Mouse (Mus musculus): ENCODE data around the gene Gm10491. TPM values are rescaled to one million over a fixed set of nuclear protein-coding genes. Genes with fewer than 3 reads are reported as not detected.

Gene Gm10491
- total RNA-seq, 2 experiments from 2014 or later, result not detected

DNA sequence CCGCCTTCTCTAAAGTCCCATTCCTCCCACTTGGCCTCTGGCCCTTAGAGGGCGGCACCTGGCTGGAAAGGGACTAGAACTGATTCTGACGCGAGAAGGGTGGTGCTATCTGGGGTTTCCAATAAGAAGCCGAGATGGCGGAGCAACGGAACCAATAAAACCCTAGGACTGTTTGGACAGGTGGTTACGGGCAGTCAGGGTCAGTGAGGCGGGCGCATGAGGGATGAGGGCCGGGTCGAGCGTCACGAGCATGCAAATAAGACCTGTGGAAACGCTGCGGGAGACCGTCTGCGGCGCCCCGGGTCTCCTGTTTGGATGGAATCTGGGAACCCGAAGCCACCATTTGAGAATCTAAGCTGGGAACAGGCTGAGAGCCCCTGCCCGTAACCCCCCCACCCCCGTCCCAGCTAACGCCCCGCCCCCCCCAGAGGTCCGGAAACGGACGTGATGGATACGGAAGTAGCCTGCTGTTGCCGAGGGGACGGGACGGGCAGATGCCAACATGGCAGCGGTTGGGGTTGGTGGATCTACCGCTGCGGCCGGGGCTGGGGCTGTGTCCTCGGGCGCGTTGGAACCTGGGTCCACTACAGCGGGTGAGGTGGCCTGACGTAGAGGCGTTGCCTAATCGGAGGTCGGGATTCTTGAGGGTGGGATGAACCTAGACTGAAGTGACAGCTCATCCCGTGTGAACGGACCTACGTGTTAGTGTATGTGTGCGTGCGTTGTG is 23.6 kb downstream of the Gm10491 start, which contains the start of gene Slc35a2:
Slc35a2 (plus strand) TSS at position 188 of the 727 bp plus-strand sequence.
- intact Hi-C loops (cut with DNase I), result no loop called here
- peak; percentile 91 to 92 for DNase-seq

DNA sequence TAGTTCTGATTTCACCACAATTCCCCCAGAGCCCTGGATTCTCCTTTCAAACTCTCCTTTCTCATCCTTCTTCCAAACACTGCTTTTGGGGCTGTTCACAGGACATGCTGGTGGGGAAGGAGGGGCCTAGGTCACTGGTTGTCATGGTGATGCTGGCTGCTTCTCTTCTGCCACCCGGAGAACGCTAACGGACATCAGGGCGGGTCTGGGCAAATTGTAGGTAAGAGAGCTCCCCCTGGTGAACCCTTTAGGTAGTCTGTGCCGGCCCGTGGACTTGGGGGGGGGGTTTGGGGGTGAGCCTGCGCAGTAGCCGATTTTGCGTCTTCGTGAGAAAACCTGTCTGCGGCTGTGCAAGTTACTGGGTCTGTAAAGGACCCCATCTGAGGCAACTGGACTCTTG is 27.8 kb downstream of the Gm10491 start:
- intact Hi-C loops (cut with DNase I), result loop anchor here (2.0 kb wide), 1 partner anchor 29 kb away; no protein-coding TSS in a partner anchor
- DNase-seq, result peak; percentile 54 to 67

DNA sequence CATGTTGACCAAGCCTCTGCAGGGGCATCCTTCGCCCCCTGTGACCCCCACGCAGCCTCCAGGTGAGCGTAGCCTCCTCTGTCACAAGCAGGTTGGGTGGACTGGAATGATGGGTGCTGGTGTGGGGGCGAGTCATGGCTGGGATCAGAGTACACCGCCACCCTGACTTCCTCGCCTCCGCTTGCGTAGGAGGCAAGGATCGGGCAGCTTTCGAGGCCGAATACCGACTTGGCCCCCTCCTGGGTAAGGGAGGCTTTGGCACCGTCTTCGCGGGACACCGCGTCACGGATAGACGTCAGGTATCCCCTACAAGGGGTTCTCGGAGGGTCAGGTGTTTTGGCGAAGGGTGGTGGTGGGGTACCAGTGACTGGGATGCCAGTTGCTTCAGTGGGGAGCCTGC is 29.1 kb downstream of the Gm10491 start:
- peak in 1 of 2 experiments; percentile 8 for DNase-seq

DNA sequence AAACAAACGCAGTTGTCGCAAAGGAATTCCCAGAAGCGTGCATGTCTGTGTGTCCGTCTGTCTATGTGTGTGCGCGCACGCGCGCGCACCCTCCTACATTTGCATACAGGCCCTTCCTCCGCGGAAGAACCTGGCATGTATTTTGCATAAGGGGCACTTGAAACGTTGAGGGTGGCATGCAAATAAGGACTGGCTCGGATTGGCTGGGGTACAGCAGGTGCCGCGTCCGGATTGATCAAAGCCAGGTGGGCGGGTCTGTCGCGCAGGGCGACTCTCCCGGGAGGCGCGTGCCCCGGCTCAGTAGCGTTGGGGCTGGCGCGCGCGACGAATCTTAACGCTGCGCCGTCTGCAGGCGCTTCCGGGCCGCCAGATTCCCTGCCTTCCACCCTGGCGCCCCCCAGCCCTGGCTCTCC is 29.6 kb downstream of the Gm10491 start, which contains the start of gene Pim2:
Pim2 (plus strand) TSS at position 256 of the 413 bp plus-strand sequence.
- peak; percentile 81 to 83 for DNase-seq
- intact Hi-C loops (cut with DNase I), result no loop called here

More for the DNA sequence above, 29.1 kb downstream of the Gm10491 start:
- intact Hi-C loops (cut with DNase I), result no loop called here

DNA sequence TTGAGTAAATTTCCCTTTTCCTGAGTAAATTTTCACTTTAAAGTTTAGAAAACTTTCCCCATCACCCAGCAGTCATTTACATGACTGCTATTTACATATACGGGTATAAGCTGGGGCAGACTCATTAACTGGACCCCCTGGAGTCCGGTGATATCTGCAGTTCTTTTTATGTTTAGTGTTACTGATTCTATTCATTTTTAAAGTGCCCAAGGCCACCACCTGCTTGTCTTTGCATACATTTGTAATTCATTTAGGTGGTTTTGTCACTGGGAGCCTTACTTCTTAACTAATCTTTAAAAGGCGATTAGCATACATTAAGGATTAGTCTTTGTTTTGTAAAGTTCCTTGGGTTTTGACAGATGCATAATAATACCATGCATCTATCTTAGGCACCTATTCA is 37.8 kb downstream of the Gm10491 start:
- DNase-seq, result no peak
- intact Hi-C loops (cut with DNase I), result no loop called here

DNA sequence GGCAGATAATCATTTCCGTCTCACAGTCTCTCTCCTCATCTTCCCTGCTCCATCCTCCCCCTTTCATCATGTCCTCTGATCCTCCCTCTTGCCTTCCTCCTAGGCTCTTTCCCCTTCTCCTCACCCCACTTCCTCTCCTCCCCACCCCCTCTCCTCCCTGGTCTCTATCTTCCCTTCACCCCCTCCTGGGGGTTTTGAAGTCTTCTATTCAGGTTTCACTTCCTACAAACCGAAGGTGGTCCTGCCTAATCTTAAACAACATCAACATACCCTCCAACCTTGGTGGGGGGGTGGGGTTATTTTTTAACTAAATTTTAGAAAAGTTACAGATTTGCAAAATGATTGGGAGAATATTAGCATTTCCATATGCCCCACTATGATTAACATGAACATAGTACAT is 39.1 kb downstream of the Gm10491 start:
- intact Hi-C loops (cut with DNase I), result no loop called here

DNA sequence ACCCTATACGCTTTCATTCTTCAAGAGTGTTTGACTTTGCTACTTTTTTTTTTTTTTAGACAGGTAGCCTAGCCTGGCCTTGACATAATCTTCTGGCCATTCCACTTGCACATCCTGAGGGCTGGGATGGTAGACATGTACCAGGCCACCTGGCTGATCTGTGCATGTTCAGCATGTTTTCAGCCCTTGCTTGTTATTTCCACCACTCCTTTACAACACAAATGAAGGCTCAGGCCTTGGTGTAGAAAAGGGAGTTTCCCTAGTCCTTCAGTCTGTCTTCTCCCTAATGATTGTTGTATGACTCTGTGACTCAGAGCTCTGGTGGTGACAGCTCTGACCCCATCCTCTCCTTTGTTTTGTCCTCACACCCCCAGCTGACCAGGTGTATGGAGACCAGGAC is 40.5 kb downstream of the Gm10491 start:
- intact Hi-C loops (cut with DNase I), result no loop called here
- DNase-seq, result no peak

More for the DNA sequence above, 39.1 kb downstream of the Gm10491 start:
- DNase-seq, result no peak

DNA sequence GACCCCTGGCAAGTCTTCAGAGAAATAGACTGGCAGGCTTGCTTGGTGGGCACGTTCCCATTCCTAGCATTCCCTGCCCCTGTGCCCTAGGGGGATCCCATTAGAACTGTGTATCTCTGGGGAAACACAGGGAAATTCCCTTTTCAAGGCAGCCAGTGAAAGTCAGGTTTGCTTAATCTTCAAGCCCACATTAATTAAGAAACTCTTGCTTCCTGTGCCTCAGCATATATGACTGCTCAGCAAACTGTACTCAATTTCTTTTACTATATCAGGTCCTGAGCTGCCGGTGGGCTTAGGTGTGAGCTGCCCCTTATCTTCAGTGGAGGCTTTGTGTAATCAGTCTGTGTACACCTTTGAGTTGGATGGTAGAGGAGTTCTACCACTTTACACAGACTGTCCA is 41.8 kb downstream of the Gm10491 start:
- intact Hi-C loops (cut with DNase I), result no loop called here
- DNase-seq, result no peak

DNA sequence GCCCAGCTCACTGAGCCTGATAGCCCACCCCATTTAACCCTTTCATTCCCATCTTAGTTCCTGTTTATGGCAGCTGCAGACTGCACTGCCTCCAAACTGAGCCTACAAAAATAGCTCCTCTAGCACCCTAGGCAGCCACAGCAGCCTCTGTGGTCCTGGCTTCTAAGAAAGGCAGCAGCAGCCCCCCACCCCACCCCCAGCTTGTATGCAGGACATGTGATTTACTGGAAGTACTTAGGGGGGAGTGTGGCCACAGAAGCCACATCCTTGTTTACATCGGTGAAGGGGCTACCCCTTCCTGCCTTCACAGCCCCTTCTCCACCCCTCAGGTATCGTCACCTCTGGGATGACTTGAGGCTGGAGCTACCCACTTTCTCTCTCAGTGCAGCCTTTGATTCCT is 42.3 kb downstream of the Gm10491 start:
- intact Hi-C loops (cut with DNase I), result no loop called here
- DNase-seq, result no peak

DNA sequence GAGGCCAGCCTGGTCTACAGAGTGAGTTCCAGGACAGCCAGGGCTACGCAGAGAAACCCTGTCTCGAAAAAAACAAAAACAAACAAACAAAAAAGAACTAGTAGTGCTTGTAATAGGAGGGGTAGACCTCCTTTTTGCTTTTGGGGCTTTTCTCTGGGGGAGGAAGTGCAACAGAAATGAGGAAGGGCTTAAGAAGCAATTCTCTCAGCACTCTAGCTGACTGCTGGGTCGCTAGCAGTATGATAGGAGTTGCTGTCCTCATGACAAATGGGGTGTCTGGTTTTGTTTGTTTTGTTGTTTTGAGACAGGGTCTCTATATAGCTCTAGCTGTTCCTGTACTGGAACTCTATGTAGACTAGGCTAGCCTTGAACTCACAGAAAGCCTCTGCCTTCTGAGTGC is 43.1 kb downstream of the Gm10491 start:
- DNase-seq, result no peak
- intact Hi-C loops (cut with DNase I), result no loop called here

DNA sequence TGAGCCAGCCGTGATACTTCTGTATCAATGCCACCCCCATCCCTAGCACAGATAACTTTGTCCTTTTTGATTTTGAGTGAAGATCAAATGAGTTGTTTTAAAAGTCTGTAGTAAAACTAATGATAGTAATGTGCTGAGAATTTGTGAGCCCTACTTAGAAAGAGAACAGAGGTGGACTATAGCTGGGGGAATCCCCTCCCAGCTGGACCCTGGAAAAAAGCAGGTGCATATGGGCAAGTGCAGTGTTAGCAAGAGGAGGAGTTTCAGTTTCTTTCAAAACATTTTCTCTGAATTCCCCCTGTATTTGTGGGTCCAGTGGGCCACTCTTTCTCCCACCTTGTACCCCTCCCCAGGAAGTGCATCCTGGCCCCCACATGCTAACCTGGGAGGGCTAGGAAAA is 44.5 kb downstream of the Gm10491 start:
- intact Hi-C loops (cut with DNase I), result no loop called here
- DNase-seq, result no peak

DNA sequence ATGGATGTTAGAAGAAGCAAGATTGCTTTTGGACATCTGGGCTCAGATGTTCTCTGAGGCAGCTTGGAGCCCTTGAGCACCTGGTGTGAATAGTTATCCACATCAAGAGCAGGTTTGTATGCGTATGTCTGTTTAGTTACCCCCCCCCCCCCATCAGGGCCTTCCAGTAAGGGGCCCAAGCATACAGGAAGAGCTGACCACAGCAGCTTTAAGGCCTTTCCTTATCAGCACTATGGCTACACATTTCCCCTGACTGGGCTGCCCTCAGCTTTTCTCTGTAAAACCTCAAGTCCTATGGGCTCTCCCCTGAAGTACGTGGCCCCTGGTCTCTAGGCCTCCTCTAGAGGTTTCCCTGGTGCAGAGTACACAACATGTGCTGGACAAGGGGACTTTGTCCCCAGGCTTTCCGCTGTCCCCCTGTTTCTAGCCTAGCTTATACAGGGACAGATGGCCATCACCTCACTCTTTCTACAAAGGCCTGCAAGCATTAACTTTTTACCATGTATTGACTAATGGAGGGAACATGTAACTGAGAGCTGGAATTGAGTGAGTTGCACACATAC is 48.4 kb downstream of the Gm10491 start:
- intact Hi-C loops (cut with DNase I), result no loop called here
- no peak for DNase-seq

Other genes starting within 250 kb of the Gm10491 start
- gene Plp2, start 236.4 kb downstream of the Gm10491 start, total RNA-seq (2021), result 10 to 100 TPM; 84.8 to 88.4 TPM
- gene Magix, start 226.6 kb downstream of the Gm10491 start, total RNA-seq (2021), result 10 to 100 TPM; 10.8 to 13.9 TPM
- 10 to 100 TPM; 24.8 to 26.8 TPM for gene Gpkow, start 210.7 kb downstream of the Gm10491 start, total RNA-seq (2021)
- gene Wdr45, start 193.5 kb downstream of the Gm10491 start, total RNA-seq (2021), result 10 to 100 TPM; 31.0 to 33.4 TPM
- not detected for gene Gm45208, start 185.6 kb downstream of the Gm10491 start, total RNA-seq (2021)
- 10 to 100 TPM in 1 of 2 experiments, 1 to 10 TPM in 1; 9.4 to 10.6 TPM for gene Praf2, start 179.4 kb downstream of the Gm10491 start, total RNA-seq (2021)
- 1 to 10 TPM; 1.4 to 1.7 TPM for gene Ccdc120, start 156.9 kb downstream of the Gm10491 start, total RNA-seq (2021)
- 10 to 100 TPM; 17.4 to 19.0 TPM for gene Tfe3, start 145.3 kb downstream of the Gm10491 start, total RNA-seq (2021)
- gene Gripap1, start 118.1 kb downstream of the Gm10491 start, total RNA-seq (2021), result 10 to 100 TPM; 27.7 to 30.2 TPM
- gene Kcnd1, start 85.5 kb downstream of the Gm10491 start, total RNA-seq (2021), result under 1 TPM; 0.79 to 0.94 TPM
- 10 to 100 TPM; 34.0 to 38.8 TPM for gene Otud5, start 66.5 kb downstream of the Gm10491 start, total RNA-seq (2021)
- gene Pim2, start 29.6 kb downstream of the Gm10491 start, total RNA-seq (2021), result 1 to 10 TPM; 2.1 to 2.8 TPM
- 10 to 100 TPM; 15.5 to 15.8 TPM for gene Slc35a2, start 23.8 kb downstream of the Gm10491 start, total RNA-seq (2021)
- gene Pqbp1, start 8.6 kb downstream of the Gm10491 start, total RNA-seq (2021), result 10 to 100 TPM; 33.3 to 33.7 TPM
- gene Timm17b, start 8.5 kb downstream of the Gm10491 start, total RNA-seq (2021), result 10 to 100 TPM; 46.4 to 51.2 TPM
- gene Gm10490, start 1.7 kb upstream of the Gm10491 start, total RNA-seq (2021), result not detected
- not detected for gene Pcsk1n, start 12.0 kb upstream of the Gm10491 start, total RNA-seq (2021)
- gene Eras, start 20.8 kb upstream of the Gm10491 start, total RNA-seq (2021), result not detected
- 10 to 100 TPM; 21.5 to 23.7 TPM for gene Hdac6, start 40.1 kb upstream of the Gm10491 start, total RNA-seq (2021)
- not detected for gene Gata1, start 70.2 kb upstream of the Gm10491 start, total RNA-seq (2021)
- gene Glod5, start 110.7 kb upstream of the Gm10491 start, total RNA-seq (2021), result not detected
- 1 to 10 TPM; 8.3 to 8.8 TPM for gene Suv39h1, start 166.9 kb upstream of the Gm10491 start, total RNA-seq (2021)
- 1 to 10 TPM; 2.3 to 3.0 TPM for gene Was, start 182.7 kb upstream of the Gm10491 start, total RNA-seq (2021)
- 10 to 100 TPM; 79.1 to 79.3 TPM for gene Wdr13, start 225.1 kb upstream of the Gm10491 start, total RNA-seq (2021)
- gene Rbm3, start 238.0 kb upstream of the Gm10491 start, total RNA-seq (2021), result 100 to 1,000 TPM; 341 to 398 TPM

Measured in heart, postnatal 10 days (tissue).